Mouse (Mus musculus): ENCODE data around the gene Dip2c. TPM values are rescaled to one million over a fixed set of nuclear protein-coding genes. Genes with fewer than 3 reads are reported as not detected.

Gene Dip2c
- total RNA-seq, 2 experiments from 2014 or later, result 73.4 to 74.0 TPM

- DNase-seq (ENCODE audit: low spot score in 2 of 2), result no peak
- intact Hi-C loops (cut with DNase I), result no loop called here
Observed at GRCm38 (mm10) chr13:9405399-9405798, 129.1 kb downstream of the Dip2c start.

GRCm38 (mm10) chr13:9408983-9409382 is 132.7 kb downstream of the Dip2c start:
- no peak for DNase-seq (ENCODE audit: low spot score in 2 of 2)
- intact Hi-C loops (cut with DNase I), result no loop called here

- intact Hi-C loops (cut with DNase I), result no loop called here
- DNase-seq (ENCODE audit: low spot score in 2 of 2), result peak in 1 of 2 experiments; percentile 34
Observed at GRCm38 (mm10) chr13:9418441-9418840, 142.1 kb downstream of the Dip2c start.

GRCm38 (mm10) chr13:9419213-9419612 is 142.9 kb downstream of the Dip2c start:
- DNase-seq (ENCODE audit: low spot score in 2 of 2), result no peak
- intact Hi-C loops (cut with DNase I), result no loop called here

GRCm38 (mm10) chr13:9421949-9422348 is 145.6 kb downstream of the Dip2c start:
- no peak for DNase-seq (ENCODE audit: low spot score in 2 of 2)
- intact Hi-C loops (cut with DNase I), result no loop called here

- DNase-seq (ENCODE audit: low spot score in 2 of 2), result no peak
- intact Hi-C loops (cut with DNase I), result no loop called here
Observed at GRCm38 (mm10) chr13:9422876-9423275, 146.5 kb downstream of the Dip2c start.

- intact Hi-C loops (cut with DNase I), result no loop called here
- DNase-seq (ENCODE audit: low spot score in 2 of 2), result no peak
Observed at GRCm38 (mm10) chr13:9424434-9424833, 148.1 kb downstream of the Dip2c start.

- intact Hi-C loops (cut with DNase I), result no loop called here
- no peak for DNase-seq (ENCODE audit: low spot score in 2 of 2)
Observed at GRCm38 (mm10) chr13:9426267-9426666, 149.9 kb downstream of the Dip2c start.

- intact Hi-C loops (cut with DNase I), result no loop called here
- no peak for DNase-seq (ENCODE audit: low spot score in 2 of 2)
Observed at GRCm38 (mm10) chr13:9426779-9427178, 150.5 kb downstream of the Dip2c start.

GRCm38 (mm10) chr13:9429884-9430283 is 153.6 kb downstream of the Dip2c start:
- intact Hi-C loops (cut with DNase I), result no loop called here

GRCm38 (mm10) chr13:9430724-9431123 is 154.4 kb downstream of the Dip2c start:
- intact Hi-C loops (cut with DNase I), result no loop called here
- peak in 1 of 2 experiments; percentile 48 for DNase-seq (ENCODE audit: low spot score in 2 of 2)

More at GRCm38 (mm10) chr13:9429884-9430283, 153.6 kb downstream of the Dip2c start:
- DNase-seq (ENCODE audit: low spot score in 2 of 2), result no peak

- DNase-seq (ENCODE audit: low spot score in 2 of 2), result no peak
- intact Hi-C loops (cut with DNase I), result no loop called here
Observed at GRCm38 (mm10) chr13:9431441-9431840, 155.1 kb downstream of the Dip2c start.

- DNase-seq (ENCODE audit: low spot score in 2 of 2), result no peak
- intact Hi-C loops (cut with DNase I), result no loop called here
Observed at GRCm38 (mm10) chr13:9443066-9443465, 166.7 kb downstream of the Dip2c start.

- intact Hi-C loops (cut with DNase I), result no loop called here
- no peak for DNase-seq (ENCODE audit: low spot score in 2 of 2)
Observed at GRCm38 (mm10) chr13:9445533-9446294, 169.4 kb downstream of the Dip2c start.

- intact Hi-C loops (cut with DNase I), result no loop called here
- DNase-seq (ENCODE audit: low spot score in 2 of 2), result no peak
Observed at GRCm38 (mm10) chr13:9446448-9447115, 170.3 kb downstream of the Dip2c start.

- intact Hi-C loops (cut with DNase I), result no loop called here
- DNase-seq (ENCODE audit: low spot score in 2 of 2), result peak in 1 of 2 experiments; percentile 79
Observed at GRCm38 (mm10) chr13:9450276-9450675, 173.9 kb downstream of the Dip2c start.

- intact Hi-C loops (cut with DNase I), result no loop called here
- DNase-seq (ENCODE audit: low spot score in 2 of 2), result no peak
Observed at GRCm38 (mm10) chr13:9451952-9452351, 175.6 kb downstream of the Dip2c start.

- DNase-seq (ENCODE audit: low spot score in 2 of 2), result no peak
- intact Hi-C loops (cut with DNase I), result no loop called here
Observed at GRCm38 (mm10) chr13:9454426-9455177, 178.3 kb downstream of the Dip2c start.

GRCm38 (mm10) chr13:9455979-9456378 is 179.7 kb downstream of the Dip2c start:
- no peak for DNase-seq (ENCODE audit: low spot score in 2 of 2)
- intact Hi-C loops (cut with DNase I), result no loop called here

Data from left cerebral cortex, postnatal 25 days (tissue).